Mouse (Mus musculus): ENCODE measurements around the gene Stx1b.
"Not testable (repeated sequence)": the region's sequence is repeated elsewhere in the genome, so short reads cannot be mapped to it uniquely, and the experiment has no call there.

Gene Stx1b

DNA sequence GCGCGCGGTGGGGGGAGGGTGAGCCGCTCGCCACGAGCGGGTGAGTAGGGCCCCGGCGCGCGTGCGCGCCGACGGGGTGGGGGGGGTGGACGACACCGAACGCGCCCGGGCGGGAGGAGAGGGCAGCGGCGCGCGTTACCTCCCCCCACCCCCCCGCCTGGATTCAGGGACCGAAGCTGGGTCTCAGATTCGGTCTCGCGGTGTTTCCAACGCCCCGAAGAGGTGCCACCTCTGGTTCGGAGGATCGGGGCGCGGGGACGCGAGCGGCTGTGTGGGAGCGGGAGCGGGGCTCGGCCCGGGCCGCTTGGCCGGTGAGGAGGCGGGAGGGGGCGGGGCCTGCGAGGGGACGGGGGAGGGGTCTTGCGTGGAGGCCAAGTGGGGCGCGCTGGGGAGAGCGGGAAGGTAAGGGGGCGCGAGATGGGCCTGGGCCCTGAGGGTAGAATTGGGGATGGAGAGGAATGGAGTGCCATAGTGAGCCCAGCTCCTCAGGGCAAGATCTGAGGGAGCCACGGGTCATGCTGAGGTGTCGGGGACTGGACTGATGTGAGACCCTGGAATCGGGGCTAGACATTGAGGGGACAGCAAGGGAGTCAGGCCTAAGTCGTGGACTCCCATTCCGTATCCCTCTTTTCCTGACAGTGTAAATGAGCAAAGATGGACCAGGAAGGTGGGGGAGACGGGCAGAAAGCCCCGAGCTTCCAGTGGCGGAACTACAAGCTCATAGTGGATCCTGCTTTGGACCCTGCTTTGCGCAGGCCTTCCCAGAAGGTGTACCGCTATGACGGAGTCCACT lies 46.7 kb downstream of the Stx1b start:
- in situ Hi-C loops (cut with MboI, MseI), result no loop called here

DNA sequence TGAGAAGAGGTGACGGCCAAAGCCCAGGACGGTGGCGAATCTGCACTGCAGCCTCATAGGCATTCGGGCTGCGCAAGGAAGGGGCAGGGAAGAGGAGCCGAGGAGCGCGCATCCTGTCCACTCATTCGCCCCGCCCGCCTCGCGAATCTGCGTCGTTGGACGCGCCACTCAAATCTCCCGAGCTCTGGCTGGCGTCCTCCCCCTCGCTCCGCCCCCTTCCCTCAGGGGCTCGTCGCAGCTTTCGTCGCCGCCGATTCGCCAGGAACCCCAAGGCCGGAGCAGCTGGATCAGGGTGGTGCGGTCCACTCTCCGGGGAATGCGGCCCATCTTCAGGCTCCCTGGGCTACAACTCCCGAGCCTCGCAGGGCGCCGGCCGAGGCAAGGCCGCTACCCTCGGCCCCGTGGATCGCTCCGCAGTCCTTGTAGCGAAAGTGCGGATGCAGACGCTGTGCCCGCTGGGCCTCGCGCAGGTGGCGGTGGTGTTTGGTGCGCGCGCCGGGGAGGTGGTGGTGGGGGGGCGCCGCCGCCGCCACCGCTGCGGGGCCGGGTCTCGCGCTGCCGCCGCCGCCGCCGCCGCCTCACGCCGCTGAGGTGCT lies 47.4 kb downstream of the Stx1b start:
- in situ Hi-C loops (cut with MboI, MseI), result no loop called here

DNA sequence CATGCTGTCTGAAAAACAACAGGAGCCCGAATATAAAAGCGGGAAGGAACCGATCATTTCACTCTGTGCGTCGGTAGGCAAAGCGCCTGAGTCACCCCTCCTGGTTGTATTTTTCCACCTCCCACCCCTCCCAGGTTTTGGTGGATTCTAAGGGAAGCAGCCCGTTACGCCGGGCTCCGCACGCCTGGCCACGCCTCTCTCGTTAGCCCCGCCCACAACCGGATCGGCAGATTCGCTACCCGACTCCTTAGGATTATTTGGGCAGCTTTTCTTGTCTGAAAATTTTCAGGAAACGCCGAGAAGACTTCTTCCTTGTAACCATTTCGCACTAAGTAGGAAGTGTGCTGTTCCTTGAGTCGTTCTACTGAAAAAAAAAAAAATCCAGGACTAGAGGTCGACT lies 47.9 kb downstream of the Stx1b start, which contains the start of gene Setd1a:
Setd1a (plus strand) TSS at position 245 of the 400 bp plus-strand sequence.
- in situ Hi-C loops (cut with MboI, MseI), result no loop called here

DNA sequence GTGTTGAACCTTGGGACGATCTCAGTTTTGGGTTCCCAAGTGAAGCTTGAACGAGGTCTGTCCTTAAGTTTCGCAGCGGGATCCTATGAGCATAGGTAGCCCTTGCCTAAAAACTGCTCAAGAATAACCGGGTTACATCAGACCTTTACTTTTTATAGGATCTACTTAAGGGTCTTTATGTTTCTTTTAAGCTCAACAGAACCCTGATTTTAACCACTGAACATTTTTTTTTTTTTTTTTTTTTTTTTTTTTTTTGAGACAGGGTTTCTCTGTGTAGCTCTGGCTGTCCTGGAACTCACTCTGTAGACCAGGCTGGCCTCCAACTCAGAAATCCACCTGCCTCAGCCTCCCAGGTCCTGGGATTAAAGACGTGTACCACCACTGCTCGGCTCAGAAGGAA lies 48.5 kb downstream of the Stx1b start:
- in situ Hi-C loops (cut with MboI, MseI), result not testable (repeated sequence)

DNA sequence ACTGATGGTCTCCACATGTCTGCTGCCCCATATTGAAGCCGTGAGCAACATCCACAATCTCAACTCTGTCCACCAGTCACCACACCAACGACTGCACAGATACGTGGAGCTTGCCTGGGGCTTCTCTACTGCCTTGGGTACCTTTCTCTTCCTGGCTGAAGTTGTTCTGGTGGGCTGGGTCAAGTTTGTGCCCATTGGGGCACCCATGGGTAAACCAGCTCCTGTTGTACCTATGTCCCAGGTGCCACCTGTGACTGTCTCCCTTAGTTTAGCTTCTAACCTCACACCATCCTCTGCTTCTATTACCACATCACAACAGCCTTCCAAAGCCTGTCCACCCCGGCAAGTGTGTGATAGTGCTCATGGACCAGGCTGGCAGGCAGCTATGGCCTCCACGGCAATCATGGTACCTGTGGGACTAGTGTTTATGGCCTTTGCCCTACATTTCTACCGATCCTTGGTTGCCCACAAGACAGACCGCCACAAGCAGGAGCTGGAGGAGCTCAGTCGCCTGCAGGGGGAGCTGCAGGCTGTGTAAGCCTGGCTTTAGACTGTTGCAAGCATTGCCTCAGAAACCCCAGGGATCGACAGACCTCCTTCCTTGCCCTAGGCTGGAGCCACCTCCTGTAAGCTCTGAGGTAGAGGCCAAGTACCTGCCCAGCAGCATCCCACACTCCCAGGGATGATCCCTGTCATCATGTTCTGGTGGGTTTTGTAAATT lies 50.5 kb downstream of the Stx1b start:
- in situ Hi-C loops (cut with MboI, MseI), result no loop called here

DNA sequence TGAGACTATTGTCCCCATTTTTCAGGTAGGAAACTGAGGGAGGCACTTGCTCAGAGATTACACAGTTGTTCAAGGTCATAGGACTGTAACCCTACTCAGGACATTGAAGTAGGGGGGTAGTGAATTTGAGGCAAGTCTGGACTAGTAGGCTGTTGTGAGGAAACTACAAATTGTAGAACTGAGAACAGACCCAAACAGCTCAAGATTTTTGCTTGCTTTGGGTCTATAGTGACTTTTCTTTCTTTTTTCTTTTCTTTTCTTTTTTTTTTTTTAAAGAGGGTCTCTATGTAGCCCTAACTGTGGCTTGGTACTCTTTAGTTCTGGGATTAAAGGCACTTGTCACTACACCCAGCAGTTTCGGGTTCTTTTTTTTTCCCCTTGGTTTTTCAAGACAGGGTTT lies 51.8 kb downstream of the Stx1b start:
- in situ Hi-C loops (cut with MboI, MseI), result no loop called here

DNA sequence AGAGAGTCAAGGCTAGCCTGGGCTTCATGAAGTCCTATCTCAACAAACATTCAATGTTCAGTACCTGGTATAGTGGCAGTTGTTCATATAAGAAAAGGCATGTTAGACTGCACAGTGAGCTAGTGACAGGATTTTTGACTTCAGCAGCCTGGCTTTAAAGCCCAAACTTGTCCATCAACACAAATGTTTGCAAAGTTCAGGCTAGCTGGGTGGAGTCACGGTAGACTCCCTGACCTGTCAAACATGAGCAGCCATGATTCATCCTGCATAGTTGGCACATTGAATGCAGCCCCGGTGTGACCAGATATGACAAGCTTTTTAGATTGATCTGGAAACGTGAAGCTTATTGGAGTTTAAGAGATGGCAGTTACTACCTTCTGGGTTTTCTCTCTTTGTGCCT lies 52.3 kb downstream of the Stx1b start:
- in situ Hi-C loops (cut with MboI, MseI), result no loop called here

DNA sequence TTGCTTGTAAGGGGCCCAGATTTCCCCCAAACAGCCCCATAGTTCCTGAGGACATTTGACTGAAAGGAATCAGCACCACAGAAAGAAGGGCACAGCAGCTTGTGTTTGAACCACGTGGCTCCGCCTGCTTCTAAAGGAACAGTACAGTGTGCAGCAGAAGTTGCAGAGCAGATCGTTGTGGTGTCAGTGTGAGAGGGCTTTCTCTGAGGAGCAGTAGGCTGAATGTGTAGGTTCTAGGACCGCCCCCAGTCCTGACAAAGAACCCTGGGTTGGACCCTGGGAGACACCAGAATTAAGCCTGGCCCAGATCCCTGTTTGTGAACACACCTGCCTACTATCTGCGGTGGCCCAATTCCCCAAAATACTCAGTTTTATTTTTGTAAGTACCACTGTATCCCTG lies 53.1 kb downstream of the Stx1b start:
- in situ Hi-C loops (cut with MboI, MseI), result no loop called here

DNA sequence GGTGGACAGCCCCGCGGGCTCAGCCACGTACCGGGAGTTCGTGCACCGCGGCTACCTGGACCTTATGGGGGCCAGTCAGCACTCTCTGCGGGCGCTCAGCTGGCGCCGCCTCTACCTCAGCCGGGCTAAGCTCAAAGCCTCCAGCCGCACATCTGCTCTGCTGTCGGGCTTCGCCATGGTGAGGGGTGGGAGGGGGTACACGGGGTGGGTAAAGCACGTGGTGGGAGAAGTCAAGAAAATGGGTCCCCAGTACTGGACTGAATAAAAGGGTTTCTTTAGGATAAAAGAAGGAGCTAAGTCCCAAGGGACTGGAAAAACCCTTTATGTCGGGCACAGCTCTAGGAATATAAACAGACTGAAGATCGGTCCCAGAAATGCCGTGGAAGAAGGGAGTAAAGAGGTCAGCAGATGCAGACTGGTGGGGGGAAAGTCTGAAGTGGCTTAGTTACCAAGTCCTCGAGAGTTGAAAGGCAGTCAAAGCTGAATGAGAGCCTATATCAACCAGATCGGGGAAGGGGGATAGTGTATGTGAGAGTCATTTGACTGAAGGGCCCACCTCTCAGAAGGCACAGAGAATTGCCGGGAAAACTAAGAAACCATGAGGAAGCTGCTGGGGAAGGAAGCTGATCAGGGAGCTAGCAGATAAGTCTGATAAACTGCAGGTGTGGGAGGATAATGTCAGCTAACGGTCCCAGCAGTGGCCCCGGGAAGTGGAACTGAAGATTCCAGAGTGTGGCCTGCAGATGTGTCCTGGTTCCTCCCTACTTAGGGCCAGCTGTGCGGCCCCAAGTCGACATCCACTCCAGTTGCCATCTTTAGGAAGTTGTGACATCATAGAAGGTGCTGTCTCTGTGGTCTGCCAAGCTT lies 54.1 kb downstream of the Stx1b start:
- in situ Hi-C loops (cut with MboI, MseI), result no loop called here

DNA sequence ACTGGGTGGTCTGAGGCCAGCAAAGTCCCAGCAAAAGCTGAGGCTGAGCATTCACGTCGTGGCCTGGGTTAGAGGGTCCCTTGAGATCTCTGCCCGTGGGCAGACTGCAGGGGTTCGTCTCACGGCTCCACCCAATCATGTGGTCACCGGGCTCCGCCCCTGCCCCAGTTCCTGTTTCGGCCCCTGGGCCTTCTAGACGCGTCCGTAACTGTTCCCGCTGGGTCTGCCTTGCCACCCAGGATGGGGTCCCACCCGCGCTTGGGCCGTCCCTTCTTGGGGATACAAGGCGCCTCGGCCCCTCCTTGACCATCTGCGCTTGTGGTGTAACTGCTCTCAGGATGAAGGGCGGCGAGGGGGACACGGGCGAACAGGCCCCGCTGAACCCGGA lies 54.7 kb downstream of the Stx1b start, which contains the start of gene Orai3:
Orai3 (plus strand) TSS at position 165 of the 388 bp plus-strand sequence.
- in situ Hi-C loops (cut with MboI, MseI), result no loop called here

DNA sequence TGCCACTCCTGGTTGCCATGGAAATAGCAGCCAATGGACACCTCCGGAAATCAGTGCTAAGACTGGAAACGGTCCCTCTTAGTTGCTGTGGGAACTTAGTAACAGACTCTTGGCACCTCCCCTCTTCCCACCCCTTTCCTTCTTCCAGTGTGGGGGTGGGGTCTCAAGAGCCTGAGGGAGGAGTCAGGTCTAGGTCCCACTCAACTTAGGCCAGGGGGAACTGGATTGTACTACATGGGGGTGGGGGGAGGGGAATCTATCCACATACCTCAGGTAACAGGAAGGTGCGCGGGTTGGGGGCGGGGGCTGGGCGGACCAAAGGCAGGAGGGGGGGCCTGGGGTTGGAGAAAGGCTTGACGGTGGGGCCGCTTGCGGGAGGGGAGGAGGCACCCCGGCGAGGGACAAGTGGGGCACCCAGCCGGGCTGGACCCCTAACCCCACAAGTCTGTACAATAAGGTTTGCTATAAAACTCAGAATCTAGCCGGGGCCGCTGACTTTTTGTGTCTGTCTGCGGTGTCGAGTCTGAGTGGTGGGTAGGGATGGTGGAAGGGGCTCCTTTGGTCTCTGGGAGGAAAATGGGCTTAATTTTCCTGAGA lies 55.3 kb downstream of the Stx1b start:
- in situ Hi-C loops (cut with MboI, MseI), result no loop called here

DNA sequence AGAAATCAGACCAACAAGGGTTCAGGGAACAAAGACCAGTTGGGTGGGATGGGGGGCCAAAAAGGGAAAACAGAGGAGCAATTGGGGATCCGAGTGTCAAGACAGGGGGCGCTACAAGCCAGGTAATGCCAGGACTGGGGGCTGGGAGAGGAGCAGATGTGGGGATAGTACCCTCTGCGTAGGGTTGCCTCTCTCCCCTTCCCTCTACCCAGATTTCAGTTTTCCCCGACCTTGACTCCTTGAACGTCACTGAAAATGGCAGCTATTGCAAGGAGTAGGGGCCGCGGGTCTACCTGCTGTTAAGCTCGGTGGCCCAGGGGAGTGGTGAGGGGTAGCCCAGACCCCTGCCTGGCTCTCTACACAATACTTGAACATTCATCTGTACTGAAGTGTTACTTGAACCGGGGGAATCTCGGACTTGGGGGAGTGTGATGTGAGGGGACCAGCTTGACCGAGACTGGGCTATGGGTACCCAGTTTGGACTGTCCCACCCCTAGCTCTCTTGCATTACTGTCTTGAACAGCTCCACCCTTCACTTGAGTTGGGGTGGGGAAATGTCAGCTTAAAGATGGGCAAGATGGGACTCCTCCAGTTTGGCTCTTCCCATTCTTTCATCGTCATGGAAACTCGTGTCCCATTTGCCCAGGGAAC lies 55.9 kb downstream of the Stx1b start:
- in situ Hi-C loops (cut with MboI, MseI), result no loop called here

DNA sequence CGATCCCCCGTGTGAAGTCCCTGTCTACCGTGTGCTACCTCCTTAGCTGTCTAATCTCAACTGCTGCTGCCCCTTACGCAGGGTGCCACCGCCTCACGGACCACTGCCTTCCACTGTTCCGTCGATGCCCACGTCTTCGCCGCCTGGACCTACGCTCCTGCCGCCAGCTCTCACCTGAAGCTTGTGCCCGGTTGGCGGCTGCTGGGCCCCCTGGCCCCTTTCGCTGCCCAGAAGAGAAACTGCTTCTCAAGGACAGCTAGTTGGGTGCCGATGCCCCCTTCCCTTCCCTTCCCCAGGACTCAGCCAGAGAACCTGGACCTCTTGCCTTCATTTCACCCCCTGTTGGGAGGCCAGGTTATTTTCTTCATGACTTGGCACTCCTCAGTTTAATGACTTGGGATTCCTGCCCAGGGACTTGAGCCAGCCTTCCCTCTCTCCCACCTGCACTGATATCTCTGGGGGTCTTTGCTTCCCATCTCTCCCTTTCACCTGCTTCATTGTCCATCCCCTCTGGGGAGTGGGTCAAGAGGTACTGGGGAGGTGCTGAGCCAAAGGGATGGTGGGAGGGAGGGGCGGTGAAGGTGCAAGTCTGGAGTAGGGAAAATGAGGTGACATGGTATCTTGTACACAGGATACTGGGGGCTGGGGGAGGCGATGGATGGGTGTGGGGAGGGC lies 56.5 kb downstream of the Stx1b start:
- in situ Hi-C loops (cut with MboI, MseI), result no loop called here

DNA sequence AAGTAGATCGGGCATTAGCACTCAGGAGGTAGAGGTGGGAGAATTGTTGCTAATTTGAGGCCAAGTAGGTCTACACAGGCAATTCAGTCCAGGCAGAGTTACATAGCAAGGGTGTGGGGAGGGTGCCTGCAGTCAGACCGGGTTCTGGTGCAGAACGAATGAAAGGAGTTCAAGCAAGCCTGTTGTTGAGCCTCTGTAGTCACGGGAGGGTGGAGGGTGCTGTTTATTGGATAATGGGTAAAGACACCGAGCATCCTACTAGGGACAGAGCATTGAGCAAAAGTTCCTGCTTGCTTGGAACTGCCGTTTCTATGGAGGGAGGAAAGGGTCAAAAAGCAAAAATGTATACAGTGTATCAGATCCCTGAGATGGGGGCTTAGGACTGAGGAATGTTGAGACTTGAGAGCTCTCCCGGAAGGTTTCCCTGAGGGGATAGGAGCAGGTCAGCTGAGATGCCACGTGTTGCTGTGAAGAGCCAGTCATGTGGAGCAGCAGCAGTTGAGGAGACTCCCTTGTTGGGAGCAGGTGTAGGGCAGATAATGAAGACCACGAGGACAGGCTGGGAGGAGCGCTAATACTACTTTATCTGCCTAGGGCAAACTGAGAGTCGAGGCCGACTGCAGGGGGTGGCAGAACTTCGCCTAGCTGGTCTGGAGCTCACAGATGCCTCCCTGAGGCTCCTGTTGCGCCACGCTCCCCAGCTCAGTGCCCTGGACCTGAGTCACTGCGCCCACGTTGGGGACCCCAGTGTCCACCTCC lies 57.3 kb downstream of the Stx1b start:
- in situ Hi-C loops (cut with MboI, MseI), result no loop called here

DNA sequence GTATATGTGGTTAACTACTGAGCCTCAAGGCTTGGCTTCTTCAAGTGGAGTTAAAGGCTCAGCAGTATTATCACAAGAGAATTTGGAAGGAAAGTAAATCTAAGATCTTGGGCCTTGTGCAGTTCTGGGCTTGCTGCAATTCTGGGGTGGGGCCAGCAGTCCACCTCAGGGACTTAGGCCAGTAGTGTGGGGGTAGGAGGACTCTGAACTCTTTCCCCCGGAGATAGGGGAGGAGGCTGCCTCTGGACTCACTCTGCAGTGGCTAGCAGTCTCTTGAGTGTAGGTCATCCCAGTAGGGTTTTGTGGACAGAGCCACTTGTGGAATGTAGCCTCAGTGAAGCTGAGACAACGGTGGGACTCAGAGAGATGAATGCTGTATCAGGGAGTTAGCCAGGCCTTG lies 58.6 kb downstream of the Stx1b start:
- in situ Hi-C loops (cut with MboI, MseI), result no loop called here

DNA sequence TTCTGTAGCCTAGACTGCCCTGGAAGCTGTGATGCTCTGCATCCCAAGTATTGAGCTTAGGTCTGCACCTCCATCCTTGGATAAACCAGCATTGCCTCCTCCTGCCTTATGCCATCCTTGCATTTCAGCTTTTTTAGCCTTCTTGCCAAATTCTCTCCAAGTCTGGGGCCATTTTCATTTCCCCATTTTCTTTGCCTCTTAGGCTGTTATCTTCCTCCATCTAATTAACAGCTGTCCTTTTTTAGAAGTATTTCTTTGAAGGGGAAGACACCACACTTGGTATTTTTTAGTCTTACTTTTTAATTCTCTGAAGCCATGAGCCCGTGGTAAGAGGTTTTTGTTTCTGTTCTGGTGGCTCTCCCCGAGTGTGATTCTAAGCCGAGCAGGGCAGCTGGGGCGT lies 60.7 kb downstream of the Stx1b start:
- in situ Hi-C loops (cut with MboI, MseI), result loop anchor here (5.0 kb wide), 2 partner anchors 41 to 86 kb away; no protein-coding TSS in a partner anchor

DNA sequence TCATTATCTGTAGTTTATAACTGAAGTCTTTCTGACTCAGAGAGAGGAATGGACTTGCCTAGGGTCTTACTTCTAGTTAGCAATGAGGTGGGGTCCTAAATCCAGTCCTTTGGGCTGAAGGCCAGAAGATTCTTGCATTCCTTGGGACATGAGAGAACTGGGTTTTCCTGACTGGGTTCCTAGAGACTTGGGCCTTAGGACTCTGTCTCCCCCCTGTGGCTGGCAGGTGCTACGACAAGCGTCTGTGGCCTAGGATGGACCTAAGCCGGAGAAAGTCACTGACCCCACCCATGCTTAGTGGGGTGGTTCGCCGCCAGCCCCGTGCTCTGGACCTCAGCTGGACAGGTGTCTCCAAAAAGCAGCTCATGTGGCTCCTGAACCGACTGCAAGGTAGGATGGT lies 63.3 kb downstream of the Stx1b start:
- in situ Hi-C loops (cut with MboI, MseI), result loop anchor here (5.0 kb wide), 2 partner anchors 39 to 84 kb away; no protein-coding TSS in a partner anchor

DNA sequence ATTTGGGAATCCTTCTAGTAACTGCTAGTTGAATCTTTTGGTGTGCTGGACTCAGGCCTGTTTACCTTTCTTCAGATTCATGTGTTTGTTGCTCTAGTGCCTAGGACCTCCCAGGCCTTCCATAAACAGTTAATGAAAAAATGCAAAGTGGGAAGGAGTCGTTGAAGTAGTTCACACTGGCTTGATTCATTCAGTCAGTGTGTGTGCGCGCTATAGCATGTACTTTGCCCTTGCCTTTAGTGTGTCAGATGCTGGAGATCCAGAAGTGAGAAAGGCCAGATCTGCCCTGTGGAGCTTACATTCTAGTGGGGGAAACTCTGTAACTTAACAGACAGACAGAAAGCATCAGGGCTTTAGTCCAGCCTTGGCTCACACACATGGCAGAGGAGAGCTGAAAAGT lies 63.9 kb downstream of the Stx1b start:
- in situ Hi-C loops (cut with MboI, MseI), result loop anchor here (5.0 kb wide), 2 partner anchors 38 to 83 kb away; no protein-coding TSS in a partner anchor

DNA sequence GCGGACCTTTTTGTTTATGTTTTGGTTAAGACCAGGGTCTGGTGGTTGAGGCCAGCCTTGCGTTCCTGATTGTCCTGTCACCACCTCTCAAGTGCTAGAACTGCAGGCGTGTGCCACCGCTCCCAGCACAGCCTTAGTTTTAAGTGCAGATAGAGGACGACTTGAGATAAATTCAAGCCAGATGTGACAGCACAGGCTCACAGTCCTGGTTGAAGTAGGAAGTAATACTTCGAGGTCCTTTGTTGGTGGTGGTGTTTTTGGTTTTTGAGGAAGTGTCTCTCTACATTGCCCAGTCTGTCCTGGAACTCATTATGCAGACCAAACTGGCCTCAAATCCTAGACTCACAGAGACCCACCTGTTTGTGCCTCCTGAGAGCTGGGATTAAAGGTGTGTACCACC lies 64.6 kb downstream of the Stx1b start:
- in situ Hi-C loops (cut with MboI, MseI), result loop anchor here (5.0 kb wide), 2 partner anchors 37 to 82 kb away; no protein-coding TSS in a partner anchor

Data from regulatory T cell (primary cell).